Mouse (Mus musculus) forelimb bud, embryonic 11.5 days (tissue): Measurements from ENCODE around the gene Col1a1.

ENCODE experiments used
- DNase-seq: peaks from one replicate; pipeline ENCODE4 v3.0.0-alpha.2; 2012; ENCODE audit warnings: low read depth, low spot score

Gene Col1a1

DNA sequence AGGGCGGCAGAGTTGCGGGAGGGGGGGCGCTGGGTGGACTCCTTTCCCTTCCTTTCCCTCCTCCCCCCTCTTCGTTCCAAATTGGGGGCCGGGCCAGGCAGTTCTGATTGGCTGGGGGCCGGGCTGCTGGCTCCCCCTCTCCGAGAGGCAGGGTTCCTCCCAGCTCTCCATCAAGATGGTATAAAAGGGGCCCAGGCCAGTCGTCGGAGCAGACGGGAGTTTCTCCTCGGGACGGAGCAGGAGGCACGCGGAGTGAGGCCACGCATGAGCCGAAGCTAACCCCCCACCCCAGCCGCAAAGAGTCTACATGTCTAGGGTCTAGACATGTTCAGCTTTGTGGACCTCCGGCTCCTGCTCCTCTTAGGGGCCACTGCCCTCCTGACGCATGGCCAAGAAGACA is at the start of gene Col1a1:
Gene Col1a1 (plus strand): TSS at position 180 of the 400 bp plus-strand sequence.
- no peak for DNase-seq

DNA sequence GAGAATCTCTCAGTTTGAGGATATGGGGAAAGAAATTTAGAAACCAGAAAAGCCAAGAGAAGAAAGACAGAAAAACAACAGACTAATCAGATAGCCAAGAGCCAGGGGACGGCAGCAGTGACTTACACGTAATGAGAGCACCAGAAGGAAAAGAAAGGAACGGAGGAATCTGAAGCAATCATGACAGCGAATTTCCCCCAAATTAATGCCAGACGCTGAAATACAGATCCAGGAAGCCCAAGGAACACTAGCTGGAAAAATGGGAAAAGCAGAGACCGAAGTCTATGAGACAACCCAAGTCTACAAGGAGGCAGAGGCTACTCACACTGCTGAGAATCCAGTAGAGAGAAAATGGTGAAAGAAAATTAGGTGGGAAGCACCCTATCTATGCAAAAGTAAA is 44.9 kb upstream of the Col1a1 start:
- DNase-seq: no peak

DNA sequence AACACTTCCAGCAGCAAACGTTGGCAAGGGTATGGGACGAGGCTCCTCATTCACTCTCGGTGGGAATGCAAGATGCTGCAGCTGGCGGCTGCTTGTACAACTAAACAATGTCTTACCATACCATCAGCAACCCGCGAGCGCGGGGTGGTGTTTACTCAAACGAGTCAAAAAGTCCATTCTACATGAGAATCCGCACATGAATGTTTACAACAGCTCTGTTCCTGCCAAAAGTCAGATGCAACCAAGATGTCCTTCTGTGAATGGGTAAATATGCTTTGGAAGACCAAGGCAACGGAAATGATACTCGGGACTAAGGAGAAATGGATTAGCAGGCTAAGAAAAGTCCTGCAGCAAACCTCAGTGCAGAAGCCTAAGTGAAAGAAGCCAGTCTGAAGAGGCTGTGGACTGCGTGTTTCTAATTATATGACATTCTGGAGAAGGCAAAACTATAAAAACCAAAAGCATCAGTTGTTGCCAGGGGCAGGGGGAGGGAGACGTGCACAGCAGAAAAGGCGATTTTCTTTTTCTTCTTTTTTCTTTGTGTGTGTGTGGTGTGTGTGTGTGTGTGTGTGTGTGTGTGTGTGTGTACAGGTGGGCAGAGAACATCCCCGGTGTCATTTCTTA is 39.2 kb upstream of the Col1a1 start:
- no peak for DNase-seq

DNA sequence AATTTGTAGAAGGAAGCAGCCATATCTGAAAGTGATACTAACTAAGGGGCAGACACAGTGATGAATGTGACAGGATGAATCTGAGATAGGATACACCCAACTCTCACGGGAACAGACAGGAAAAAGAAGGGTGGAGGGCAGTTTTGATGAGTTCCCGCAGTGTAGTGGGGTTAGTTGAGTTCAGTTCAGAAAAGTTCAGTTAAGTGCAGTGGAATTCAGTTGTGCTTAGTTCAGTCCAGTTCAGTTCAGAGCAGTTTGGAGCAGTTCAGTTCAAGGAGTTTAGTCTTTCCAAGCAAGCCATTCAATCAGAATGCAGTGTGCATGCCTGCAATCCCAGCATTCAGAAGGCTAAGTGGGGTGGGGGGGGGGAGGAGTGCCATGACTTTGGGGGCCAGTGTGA is 34.8 kb upstream of the Col1a1 start:
- no peak for DNase-seq

DNA sequence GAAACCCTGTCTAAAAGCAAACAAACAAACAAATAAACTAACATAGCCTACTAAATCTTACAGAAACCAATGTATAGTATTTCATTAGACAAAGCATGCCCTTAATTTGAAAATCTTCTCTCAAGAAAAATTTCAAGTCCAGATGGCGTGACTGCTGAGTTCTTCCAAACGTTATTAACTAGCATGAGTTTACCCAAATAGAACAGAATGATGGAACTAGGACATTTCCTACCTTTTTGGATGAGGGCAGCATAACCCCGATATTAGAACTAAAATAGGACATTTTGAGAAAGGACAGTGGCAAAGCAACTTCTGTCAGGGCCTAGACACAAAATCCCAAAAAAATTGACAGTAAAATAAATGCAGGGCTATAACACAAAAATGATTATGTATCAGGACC is 31.7 kb upstream of the Col1a1 start:
- no peak for DNase-seq

DNA sequence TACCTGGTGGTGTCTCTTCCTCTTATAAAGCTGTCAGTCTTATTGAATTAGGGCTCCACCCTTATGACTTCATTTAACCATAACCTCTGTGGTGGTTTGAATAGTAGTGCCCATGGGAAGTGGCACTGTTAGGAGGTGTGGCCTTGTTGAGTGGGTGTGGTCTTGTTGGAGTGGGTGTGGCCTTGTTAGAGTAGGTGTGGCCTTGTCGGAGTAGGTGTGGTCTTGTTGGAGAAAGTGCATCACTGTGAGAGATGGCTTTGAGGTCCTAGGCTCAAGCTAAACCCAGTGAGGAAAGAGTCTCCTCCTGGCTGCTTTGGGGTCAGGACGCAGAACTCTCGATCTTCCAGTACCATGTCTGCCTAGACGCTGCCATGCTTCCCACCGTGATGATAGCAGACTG is 25.1 kb upstream of the Col1a1 start:
- no peak for DNase-seq

DNA sequence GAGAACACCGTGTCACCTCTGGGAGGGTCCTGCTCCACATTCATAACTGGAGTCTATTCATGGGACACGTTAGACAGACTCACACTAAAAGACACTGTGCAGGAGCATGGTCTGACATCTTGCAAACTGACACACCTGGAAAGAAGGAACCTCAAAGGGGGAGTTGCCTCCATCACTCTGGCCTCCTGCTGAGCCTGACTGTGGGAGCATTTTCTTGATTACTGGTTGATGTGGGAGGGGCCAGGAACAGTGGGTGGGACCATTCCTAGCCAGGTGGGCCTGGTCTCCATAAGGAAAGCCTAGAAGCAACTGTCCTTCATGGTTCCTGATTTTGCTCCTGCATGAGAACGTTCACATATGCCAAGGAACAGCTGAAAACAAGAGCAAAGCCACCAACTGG is 23.5 kb upstream of the Col1a1 start:
- DNase-seq: no peak

DNA sequence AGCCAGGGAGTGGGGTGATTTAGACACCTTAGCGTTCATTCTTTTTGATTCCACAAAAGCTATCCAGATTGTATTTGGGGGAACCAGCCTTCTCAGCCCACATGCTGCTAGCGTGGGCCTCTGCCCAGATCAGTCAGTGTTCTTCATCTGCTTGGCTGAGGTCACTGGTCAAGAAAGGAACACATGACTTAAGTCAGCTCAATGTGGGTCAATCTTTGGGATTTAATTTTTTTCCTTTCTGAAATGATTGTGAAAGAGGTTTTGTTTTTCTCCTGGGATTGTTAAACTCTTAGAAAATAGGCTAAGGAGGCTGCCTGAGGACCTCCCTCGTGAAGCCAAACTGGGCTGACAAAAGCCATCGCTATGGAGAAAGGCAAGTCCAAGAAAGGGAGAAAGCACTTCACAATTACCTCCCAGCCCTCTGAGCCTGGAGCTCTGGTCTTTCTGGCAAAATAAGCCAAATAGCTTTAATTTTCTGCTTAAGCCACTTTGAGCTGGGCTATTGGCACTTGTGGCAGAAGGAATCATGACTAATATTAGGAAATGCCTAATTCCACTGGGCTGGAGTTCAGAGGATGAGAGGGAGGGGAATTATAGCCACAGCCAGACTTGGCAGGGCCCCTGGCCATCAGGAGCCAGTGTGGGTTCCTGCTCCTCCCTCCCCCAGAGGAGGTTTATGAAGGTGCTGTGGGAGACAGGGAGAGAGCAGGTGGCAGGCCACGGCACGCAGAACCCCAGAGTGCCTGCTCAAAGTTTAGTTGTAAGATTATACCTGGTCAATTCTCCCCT is 22.5 kb upstream of the Col1a1 start:
- no peak for DNase-seq

DNA sequence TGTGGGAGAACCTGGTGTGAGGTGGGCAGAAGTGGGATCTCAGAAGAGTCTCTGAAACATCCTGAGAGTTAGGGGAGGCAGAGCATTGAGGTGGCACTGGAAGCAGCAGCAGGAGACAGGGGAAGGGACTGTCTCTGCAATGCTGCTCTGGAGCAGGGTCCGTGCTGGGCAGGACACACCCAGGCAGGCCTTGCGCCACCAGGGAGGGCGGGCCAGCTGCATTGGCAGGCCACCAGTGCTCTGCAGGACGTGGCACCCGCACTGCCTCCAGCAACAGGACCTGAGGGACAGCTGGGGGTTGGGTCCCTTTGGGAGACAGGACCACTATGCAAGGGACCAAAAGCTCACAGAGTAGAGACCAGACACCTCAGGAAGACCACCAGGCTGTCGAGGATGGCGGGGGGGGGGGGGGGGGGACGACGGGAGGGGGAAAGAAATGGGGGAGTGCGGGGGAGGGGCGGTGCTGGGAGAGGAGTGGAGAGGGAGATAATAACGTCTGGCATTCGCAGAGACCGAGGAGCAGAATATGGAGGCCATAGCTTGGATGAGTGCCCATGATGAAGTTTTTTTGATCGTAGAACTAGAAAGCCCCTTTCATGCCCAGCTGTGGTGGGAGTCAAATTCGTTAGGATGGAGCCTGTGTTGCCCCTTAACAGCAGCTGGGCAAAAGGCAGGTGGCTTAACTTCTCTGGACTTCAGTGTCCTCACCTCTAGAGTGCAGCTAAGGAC is 20.2 kb upstream of the Col1a1 start:
- no peak for DNase-seq

DNA sequence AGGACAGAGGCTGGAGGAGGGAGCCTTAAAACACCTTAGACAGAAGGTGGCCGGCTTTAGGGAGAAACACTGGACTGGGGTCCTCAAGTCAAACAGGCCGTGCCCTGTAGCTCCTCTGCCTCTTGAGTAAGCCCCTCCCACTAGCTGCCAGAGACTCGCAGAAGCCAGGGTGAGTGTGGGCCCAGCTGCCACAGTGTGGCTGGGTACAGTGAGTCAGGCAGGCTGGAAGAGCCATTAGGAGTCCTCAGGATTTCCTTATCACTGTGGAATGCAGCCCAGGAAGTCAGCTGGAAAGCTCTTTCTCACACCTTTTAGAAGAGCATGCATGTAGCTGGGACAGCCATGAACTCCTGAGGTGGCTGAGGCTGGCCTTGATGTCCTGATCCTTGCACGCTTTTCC is 19.5 kb upstream of the Col1a1 start:
- DNase-seq: no peak

DNA sequence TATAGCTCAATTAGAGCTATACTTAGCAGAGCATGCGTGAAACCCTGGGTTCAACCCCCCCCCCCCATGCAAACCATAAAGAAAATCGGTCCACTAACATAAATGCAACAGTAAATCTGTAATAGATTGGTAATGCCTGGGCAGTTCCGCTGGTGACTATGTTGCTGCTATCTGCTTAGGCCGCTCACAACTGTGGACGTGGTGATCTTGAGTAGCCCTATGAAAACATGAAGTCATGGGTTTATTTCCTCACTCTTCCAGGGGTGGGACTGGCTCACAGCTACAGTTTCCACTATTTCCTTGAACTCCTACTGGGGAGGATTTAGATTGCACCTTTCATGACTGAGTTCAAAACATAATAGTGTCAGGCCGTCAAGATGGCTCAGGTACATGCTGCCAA is 18.3 kb upstream of the Col1a1 start:
- no peak for DNase-seq

DNA sequence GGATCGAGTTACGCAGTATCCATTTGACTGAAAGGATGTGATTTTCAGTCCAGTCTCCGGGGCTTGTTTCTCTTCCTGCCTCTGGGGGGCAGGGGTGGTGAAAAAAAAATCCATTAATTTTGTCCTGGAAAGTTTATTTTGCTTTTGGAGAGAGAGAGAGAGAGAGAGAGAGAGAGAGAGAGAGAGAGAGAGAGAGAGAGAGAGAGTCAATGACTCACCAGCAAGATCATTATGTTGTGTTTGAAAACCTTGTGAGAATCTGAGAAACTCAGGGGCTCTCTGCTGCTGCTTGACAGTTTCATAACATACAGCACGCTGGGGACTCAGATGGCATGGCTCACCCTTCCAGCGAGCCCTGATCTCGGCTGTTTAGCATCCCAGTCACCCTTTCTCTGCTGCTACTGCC is 15.0 kb upstream of the Col1a1 start:
- no peak for DNase-seq

DNA sequence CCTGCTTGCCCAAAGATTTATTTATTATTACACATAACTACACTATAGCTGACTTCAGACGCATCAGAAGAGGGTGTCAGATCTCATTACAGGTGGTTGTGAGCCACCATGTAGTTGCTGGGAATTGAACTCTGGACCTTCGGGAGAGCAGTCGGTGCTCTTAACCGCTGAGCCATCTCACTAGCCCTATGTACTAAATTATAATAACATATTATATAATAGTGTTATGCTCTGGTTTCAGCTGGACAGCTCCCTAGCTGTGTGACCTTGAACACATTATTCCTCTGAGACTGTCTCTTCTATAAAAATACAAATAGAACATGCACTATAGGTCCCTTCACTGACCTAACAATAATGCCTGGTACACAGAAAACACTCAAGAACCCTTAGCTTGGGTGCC is 11.0 kb upstream of the Col1a1 start:
- no peak for DNase-seq

DNA sequence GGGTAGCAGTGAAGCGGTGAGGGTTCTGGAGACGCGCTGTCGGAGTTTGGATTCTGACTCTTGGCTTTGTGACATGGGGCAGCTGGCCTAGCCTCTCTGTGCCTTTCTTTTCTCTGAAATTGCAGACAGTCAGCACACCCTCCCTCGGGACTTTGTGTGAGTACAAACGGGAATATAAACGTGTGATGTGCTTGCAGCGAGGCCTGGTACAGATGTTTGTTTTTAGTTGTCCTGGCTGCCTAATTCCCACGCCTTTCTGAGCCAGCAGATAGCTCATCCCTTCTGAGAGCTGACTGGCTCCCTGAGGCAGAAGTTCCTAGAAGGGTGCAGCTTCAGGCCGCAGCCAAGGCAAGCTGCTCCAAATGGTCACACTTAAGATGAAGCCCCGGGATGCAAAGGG is 9.6 kb upstream of the Col1a1 start:
- DNase-seq: no peak

DNA sequence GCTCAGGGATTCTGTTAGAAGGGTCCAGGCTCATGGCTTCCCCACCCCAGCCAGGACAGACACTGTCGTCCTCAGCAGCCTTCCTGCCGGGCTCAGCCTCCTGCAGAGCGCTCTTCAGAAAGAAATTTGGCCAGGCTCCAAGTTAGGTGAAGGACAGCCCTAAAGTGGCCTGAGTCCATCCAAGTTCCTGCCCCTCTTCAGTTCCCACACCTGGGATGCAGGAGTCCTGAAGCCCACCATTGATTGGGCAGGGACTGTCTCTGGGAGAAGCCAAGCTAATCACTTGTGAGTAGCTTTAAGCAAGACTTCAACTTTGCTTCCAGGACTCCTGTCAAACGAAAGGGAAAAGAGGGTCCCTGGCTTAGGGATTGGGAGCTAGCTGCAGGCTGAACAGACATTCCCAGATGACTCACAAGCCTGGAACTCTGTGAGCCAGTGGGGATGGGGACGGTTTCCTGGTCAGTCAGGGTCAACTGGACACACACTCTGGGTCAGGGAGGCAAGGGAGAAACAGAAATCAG is 8.2 kb upstream of the Col1a1 start:
- DNase-seq: no peak

DNA sequence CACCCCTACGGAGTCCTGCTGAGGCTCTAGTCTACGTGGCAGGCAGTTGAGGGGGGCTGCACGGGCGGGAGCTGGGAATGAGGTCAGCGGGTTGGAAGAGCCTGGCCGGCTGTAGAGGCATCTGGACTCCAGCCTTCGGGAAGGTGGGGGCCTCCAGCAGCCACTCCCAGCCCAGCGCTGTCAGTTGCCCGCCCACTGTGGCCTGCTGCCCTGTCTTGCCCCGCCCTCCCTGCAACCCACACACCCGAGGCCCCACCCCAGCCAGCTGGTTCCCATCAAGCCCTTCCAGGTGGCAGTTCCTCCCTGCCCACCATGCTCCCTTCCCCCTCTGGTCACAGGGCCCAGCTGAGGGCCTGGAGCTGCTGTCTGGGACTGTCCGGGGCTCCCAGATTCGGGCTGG is 7.2 kb upstream of the Col1a1 start:
- DNase-seq: peak; percentile 94

DNA sequence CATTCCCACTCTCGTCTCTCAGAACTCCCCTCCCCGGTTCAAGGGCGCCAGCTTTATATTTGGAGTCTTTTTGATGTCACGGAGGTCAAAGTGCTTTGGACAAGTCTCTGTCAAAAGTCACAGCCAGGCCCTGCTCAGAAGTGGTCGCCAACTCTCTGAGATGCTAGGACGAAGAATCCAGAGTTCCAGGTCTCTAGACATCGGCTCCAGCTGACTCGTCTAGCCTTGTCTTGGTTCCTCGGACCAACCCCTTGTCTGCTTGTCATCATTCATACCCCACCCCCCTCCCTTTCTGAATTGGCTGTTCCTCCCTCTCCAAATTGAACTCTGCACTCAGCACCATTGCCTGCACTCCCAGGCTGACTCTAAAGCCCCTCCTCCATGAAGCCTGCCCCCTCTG is 6.4 kb upstream of the Col1a1 start:
- DNase-seq: no peak

DNA sequence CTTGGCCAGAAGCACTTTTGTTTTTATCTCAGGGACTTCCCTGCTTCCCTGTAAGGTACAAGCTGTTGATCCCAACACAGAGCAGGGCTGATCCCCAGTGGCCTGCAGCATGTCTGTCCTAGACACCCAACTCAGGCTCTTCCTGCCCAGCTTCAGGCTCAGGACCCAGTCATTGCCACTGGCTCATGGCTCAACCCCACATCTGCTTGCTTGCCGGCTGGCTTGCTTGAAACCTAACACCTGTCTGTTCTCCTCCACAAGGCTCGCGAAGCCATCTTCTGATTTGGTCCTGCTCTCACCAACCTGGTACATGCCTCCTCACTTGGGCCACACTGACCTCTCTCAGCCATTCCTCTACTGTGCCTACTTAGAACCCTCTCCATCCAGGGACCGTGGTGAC is 5.9 kb upstream of the Col1a1 start:
- no peak for DNase-seq

DNA sequence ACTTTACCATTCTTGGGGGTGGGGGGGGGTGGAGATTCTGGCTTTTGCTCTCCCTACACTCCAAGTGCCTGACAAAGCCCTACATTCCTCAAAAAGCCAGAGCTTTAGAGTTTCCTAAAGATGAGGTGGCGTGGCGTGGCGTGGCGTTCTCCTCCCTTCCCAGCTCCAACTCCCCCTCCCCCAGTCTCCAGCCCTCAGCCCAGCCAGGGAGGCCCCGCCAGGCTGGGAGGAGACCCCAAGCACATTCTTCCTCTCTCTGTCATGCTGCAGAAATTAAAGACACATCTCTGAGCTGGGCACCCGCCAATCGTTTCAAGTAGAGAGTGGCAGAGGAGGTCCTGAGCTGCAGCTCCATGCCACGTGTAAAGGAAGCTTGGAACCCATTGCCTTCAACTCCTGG is 2.4 kb upstream of the Col1a1 start:
- DNase-seq: peak; percentile 48

DNA sequence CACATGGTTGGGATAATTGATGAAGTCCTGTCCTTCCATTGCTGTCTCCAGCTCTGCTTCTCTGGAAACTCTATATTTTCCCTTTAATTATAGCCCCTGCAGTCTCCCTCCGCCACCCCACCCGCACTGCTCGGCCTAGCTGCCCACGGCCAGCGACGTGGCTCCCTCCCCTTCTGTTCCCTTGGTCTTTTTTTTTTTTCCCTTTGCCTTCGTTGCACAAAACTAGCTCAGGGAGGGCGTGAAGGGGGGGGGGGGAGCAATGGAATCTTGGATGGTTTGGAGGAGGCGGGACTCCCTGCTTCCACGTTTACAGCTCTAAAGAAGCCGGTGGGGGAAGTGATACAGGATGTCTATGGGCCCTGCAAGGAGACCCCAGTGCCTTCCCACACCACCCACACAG is 1.5 kb upstream of the Col1a1 start:
- DNase-seq: no peak

DNA sequence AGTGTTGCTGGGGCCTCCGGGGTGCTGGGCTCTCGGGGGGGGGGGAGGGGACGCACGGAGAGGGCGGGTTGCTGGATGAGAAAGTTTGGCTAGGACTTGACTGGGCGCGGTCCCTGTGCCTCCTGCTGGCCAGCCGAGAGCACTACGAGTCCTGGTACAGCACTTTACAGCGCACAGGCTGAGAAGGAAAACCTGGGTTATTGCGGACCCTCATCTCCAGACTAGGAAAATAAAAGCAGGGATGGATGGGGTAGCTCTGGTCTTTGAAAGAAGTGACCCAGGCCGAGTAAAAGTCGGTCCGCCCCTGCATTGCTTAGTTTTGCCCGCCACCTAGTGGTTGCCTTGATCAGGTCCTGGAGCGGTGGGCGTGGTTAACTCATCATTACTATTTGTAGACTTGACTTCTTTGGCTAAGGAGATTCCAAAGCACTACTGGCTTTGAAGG is 849 bp downstream of the Col1a1 start:
- DNase-seq: peak; percentile 95

DNA sequence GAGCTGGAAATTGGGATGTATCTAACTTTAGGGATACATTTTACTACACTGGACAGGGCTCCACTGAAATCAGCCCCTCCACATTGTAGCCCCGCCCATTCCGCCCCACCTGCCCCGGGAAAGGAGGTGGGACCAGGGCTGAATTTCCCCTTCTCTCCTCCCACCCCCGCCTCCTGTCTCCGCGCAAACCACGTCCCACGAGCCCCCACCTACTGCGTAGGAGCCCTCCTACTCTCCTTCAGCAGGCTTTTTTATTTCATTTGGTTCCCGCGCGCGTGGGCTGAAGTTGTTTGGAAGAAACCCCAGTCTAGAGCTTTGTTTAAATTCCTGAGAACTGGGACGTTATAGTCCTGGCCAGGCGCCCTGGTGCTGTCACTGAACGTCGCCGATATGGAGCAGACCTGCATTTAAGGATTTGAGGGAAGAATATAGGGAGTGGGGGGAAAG is 1.3 kb downstream of the Col1a1 start:
- DNase-seq: no peak

DNA sequence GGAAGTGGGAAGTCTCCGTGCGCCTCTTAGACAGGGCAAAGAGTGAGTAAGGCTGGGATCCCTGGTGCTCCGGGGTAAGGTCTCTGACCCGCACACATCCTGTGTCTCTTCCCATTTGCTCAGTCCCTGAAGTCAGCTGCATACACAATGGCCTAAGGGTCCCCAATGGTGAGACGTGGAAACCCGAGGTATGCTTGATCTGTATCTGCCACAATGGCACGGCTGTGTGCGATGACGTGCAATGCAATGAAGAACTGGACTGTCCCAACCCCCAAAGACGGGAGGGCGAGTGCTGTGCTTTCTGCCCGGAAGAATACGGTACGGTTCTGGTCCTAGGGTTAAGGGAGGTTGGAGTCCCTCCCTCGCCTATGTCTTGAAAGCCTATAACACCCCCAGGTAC is 1.8 kb downstream of the Col1a1 start:
- DNase-seq: no peak
